Mouse (Mus musculus): ENCODE results near the gene 9530068E07Rik. TPM values are rescaled to one million over a fixed set of nuclear protein-coding genes. Genes with fewer than 3 reads are reported as not detected.

9530068E07Rik gene
- total and polyA plus RNA-seq, 3 experiments = 75.7 to 85.9 TPM; not detected in 1

GRCm38 (mm10) chr11:52396597-52397188 is 465 bp downstream of the 9530068E07Rik start (continued):
- no peak for TF ChIP-seq RAD21 (IDR thresholded peaks at IDR 0.05; ENCODE audit: low read depth, low read length)
- TF ChIP-seq KAT2A (conservative IDR thresholded peaks at IDR 0.05; ENCODE audit: low read depth, low read length) = 0 out of 2 replicates have a peak, but pooled peaks have one; percentile 5

GRCm38 (mm10) chr11:52397385-52397987 is 1.3 kb downstream of the 9530068E07Rik start:
- TF ChIP-seq ZMIZ1 (IDR thresholded peaks at IDR 0.05; ENCODE audit: low read depth, low read length) (no peak), CTCF (IDR thresholded peaks at IDR 0.05 in 2 of 3, conservative IDR thresholded peaks at IDR 0.05 in 1 of 3; ENCODE audit: control insufficient read depth in 1 of 3, insufficient read depth in 1 of 3, low read depth in 2 of 3, low read length in 3 of 3, poor library complexity in 1 of 3, severe bottlenecking in 1 of 3) (peak in 2 of 3 experiments; percentile 13 to 33; a peak in 3 of 6 replicates)
- Histone ChIP-seq H3K9ac (ENCODE audit: control insufficient read depth, low read depth, low read length, poor library complexity, severe bottlenecking) (no peak overlapping the region), H3K9me3 (replicated peaks; ENCODE audit: insufficient read depth, low read length) (no peaks in the 10 kb centered on the region), H3K27ac (ENCODE audit: control insufficient read depth, low read depth, low read length) (no peak overlapping the region), H3K27me3 (ENCODE audit: control insufficient read depth in 1 of 2, insufficient read depth in 2 of 2, low read length in 2 of 2) (no peaks in the 10 kb centered on the region), H3K4me1 (ENCODE audit: control insufficient read depth in 1 of 2, insufficient read depth in 2 of 2, low read length in 2 of 2) (peaks cover 0 to 3% of the 10 kb centered on the region in 2 experiments; a peak in 2 of 4 replicates), H3K4me3 (ENCODE audit: control insufficient read depth in 1 of 2, insufficient read depth in 1 of 2, low read depth in 2 of 2, low read length in 2 of 2) (peak overlapping the region; percentile 81 to 90; a peak in 3 of 4 replicates), H3K36me3 (ENCODE audit: control insufficient read depth in 1 of 2, insufficient read depth in 2 of 2, low read length in 2 of 2) (peaks cover 0 to 10% of the 10 kb centered on the region in 2 experiments; a peak in 3 of 4 replicates), H3K79me2 (ENCODE audit: control insufficient read depth, insufficient read depth, low read length, poor library complexity) (peaks cover 41% of the 10 kb centered on the region)
- DNase-seq (ENCODE audit: low read depth, low spot score) = peak; percentile 53

DNA sequence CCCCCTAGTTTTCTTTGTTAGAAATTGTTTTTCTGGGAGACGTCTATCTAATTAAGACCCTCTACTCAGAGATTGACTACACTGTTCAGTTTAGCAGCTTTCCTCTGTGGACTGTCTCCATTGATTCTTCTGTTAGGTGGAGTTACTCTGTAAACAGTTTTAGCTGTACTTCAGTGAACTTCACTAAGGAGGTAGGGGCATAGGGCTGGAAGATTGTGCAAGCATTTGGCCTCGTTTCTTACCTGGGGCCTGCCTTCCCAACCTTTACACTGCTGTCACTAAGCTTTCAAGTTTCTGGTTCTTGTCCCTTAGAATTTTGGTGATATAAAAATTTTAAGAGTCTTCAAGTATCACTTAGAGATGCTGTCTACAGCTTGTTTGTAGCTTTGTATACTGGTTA is 5.2 kb downstream of the 9530068E07Rik start:
- no peaks in the 10 kb centered on the region for H3K9me3 ChIP-seq (replicated peaks; ENCODE audit: insufficient read depth, low read length)
- H3K27ac ChIP-seq (ENCODE audit: control insufficient read depth, low read depth, low read length) = no peak overlapping the region
- H3K27me3 ChIP-seq (ENCODE audit: control insufficient read depth in 1 of 2, insufficient read depth in 2 of 2, low read length in 2 of 2) = no peaks in the 10 kb centered on the region
- H3K36me3 ChIP-seq (ENCODE audit: control insufficient read depth in 1 of 2, insufficient read depth in 2 of 2, low read length in 2 of 2) = peaks cover 6 to 13% of the 10 kb centered on the region in 2 experiments; a peak in 3 of 4 replicates
- no peak for DNase-seq (ENCODE audit: low read depth, low spot score)
- peaks cover 39% of the 10 kb centered on the region for H3K79me2 ChIP-seq (ENCODE audit: control insufficient read depth, insufficient read depth, low read length, poor library complexity)
- no peak overlapping the region for H3K4me3 ChIP-seq (ENCODE audit: control insufficient read depth in 1 of 2, insufficient read depth in 1 of 2, low read depth in 2 of 2, low read length in 2 of 2)
- H3K4me1 ChIP-seq (ENCODE audit: control insufficient read depth in 1 of 2, insufficient read depth in 2 of 2, low read length in 2 of 2) = no peaks in the 10 kb centered on the region; a peak in 1 of 4 replicates
- no peak overlapping the region for H3K9ac ChIP-seq (ENCODE audit: control insufficient read depth, low read depth, low read length, poor library complexity, severe bottlenecking)
- TF ChIP-seq HCFC1 (IDR thresholded peaks at IDR 0.05; ENCODE audit: low read depth, low read length) (no peak), NELFE (IDR thresholded peaks at IDR 0.05; ENCODE audit: low read depth, low read length) (no peak), MAZ (IDR thresholded peaks at IDR 0.05; ENCODE audit: low read depth, low read length) (no peak), MYB (IDR thresholded peaks at IDR 0.05; ENCODE audit: low read depth, low read length) (no peak), ZKSCAN1 (IDR thresholded peaks at IDR 0.05; ENCODE audit: low read depth, low read length) (no peak)

DNA sequence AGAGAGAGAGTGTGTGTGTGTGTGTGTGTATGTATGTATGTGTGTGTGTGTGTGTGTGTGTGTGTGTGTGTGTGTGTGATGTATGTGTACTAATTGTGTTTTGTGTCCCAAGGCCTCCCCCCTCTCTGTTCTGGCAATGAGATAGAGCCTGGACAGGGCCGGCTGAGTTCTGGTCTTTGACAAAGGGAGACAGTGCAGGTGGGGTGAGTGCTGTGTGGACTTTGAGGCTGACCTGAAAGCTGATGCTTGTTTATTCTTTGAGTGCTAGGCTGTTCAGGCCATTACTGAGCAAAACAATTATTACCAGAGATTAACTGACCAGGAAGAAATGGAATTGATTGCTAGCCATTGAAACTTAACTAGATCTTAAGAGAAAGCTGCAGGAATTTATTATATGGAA is 6.3 kb downstream of the 9530068E07Rik start:
- Histone ChIP-seq H3K4me1 (ENCODE audit: control insufficient read depth in 1 of 2, insufficient read depth in 2 of 2, low read length in 2 of 2) (no peaks in the 10 kb centered on the region), H3K4me3 (ENCODE audit: control insufficient read depth in 1 of 2, insufficient read depth in 1 of 2, low read depth in 2 of 2, low read length in 2 of 2) (no peak overlapping the region), H3K27me3 (ENCODE audit: control insufficient read depth in 1 of 2, insufficient read depth in 2 of 2, low read length in 2 of 2) (no peaks in the 10 kb centered on the region), H3K9me3 (replicated peaks; ENCODE audit: insufficient read depth, low read length) (no peaks in the 10 kb centered on the region), H3K9ac (ENCODE audit: control insufficient read depth, low read depth, low read length, poor library complexity, severe bottlenecking) (no peak overlapping the region), H3K79me2 (ENCODE audit: control insufficient read depth, insufficient read depth, low read length, poor library complexity) (peaks cover 29% of the 10 kb centered on the region), H3K36me3 (ENCODE audit: control insufficient read depth in 1 of 2, insufficient read depth in 2 of 2, low read length in 2 of 2) (peaks cover 4 to 15% of the 10 kb centered on the region in 2 experiments; a peak in 3 of 4 replicates), H3K27ac (ENCODE audit: control insufficient read depth, low read depth, low read length) (no peak overlapping the region)
- no peak for DNase-seq (ENCODE audit: low read depth, low spot score)
- TF ChIP-seq USF2 (IDR thresholded peaks at IDR 0.05; ENCODE audit: borderline replicate concordance in 1 of 2, insufficient read depth in 1 of 2, low read depth in 1 of 2, low read length in 2 of 2) = no peak
- TF ChIP-seq EP300 (IDR thresholded peaks at IDR 0.05; ENCODE audit: low read depth in 1 of 2, low read length in 2 of 2) = no peak
- TF ChIP-seq BHLHE40 (IDR thresholded peaks at IDR 0.05; ENCODE audit: borderline replicate concordance, low read depth, low read length) = no peak
- no peak for TF ChIP-seq TAL1 (IDR thresholded peaks at IDR 0.05; ENCODE audit: low read length)
- TF ChIP-seq SIN3A (IDR thresholded peaks at IDR 0.05; ENCODE audit: low read length) = no peak
- no peak for TF ChIP-seq GABPA (IDR thresholded peaks at IDR 0.05; ENCODE audit: low read depth, low read length)
- TF ChIP-seq ZKSCAN1 (IDR thresholded peaks at IDR 0.05; ENCODE audit: low read depth, low read length) = no peak
- no peak for TF ChIP-seq MEF2A (IDR thresholded peaks at IDR 0.05; ENCODE audit: extremely low read depth, insufficient replicate concordance, low read depth, low read length, poor library complexity, severe bottlenecking)

All from MEL (cell line).